Mouse (Mus musculus) olfactory bulb, adult 2 months (tissue): ENCODE data around the gene Dip2c.

Source experiments
- CTCF ChIP-seq: fragments of 200-500 bp; IDR thresholded peaks from 2 replicates; pipeline ENCODE4 v1.5.1; 2012; ENCODE audit warnings: low read depth, mild to moderate bottlenecking, low read length, moderate library complexity; ENCODE audit not compliant: insufficient read depth
- POLR2A ChIP-seq: fragments of 200-500 bp; IDR thresholded peaks from 2 replicates; pipeline ENCODE4 v1.6.1; 2012; ENCODE audit warnings: mild to moderate bottlenecking, low read depth, low read length, moderate library complexity; ENCODE audit not compliant: insufficient read depth

GRCm38 (mm10) chr13:9283050-9283449 is 6.7 kb downstream of the Dip2c start:
- no peak for TF ChIP-seq CTCF
- TF ChIP-seq POLR2A, result no peak
